Mouse (Mus musculus): Measurements from ENCODE around the gene Trap1. TPM values are rescaled to one million over a fixed set of nuclear protein-coding genes. Genes with fewer than 3 reads are reported as not detected.

The Trap1 gene
- polyA plus RNA-seq (2015; fragmentation: Nextera tagmentation; extraction: Ambion mirVana), result 76.4 and 84.2 TPM in 2 replicates

GRCm38 (mm10) chr16:4077384-4078061, at the start of gene Trap1:
Trap1 (minus strand) TSS chr16:4077827.

DNA sequence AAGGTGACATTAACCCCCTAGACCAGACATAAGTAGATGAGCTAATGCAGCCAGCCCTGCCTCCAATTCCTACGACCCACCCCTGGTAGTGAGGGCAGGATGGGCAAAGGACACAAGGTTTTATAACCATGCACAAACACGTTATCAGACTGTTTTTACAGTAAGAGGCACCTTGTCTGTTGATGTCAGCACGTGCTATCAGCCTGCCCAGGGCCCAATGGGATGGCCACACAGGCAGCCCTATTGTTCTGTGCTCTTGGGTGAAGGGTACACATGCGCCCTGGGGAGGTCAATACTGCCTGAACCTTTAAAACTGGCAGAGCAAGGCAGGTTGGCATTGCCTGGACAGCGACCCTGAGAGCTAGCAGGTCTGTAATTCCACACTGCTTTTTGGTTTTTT, 40.8 kb downstream of the Trap1 start, which contains the start of gene Dnase1:
Gene Dnase1 (plus strand): TSS at position 136 of the 400 bp plus-strand sequence.

GRCm38 (mm10) chr16:4003489-4004398, 73.9 kb downstream of the Trap1 start, which contains the start of gene Slx4:
Slx4 (minus strand) TSS chr16:4003770.

Small RNA genes lying within 50 kb of the gene (microRNA-seq; reads per million reads assigned to microRNA genes)
- gene Gm23413, result 0 reads per million in 2 experiments

Other genes starting within 250 kb of the Trap1 start
- gene Olfr15, start 246.9 kb downstream of the Trap1 start, polyA plus RNA-seq (2015; fragmentation: Nextera tagmentation; extraction: Ambion mirVana), result not detected in 2 replicates
- 0.96 and 1.1 TPM in 2 replicates for gene Zfp174, start 230.6 kb downstream of the Trap1 start, polyA plus RNA-seq (2015; fragmentation: Nextera tagmentation; extraction: Ambion mirVana)
- 19.8 and 24.8 TPM in 2 replicates for gene Naa60, start 205.5 kb downstream of the Trap1 start, polyA plus RNA-seq (2015; fragmentation: Nextera tagmentation; extraction: Ambion mirVana)
- gene Zfp597, start 193.3 kb downstream of the Trap1 start, polyA plus RNA-seq (2015; fragmentation: Nextera tagmentation; extraction: Ambion mirVana), result 3.2 and 3.9 TPM in 2 replicates
- gene Gm20695, start 193.2 kb downstream of the Trap1 start, polyA plus RNA-seq (2015; fragmentation: Nextera tagmentation; extraction: Ambion mirVana), result 0.69 and 1.2 TPM in 2 replicates
- 6.0 and 6.8 TPM in 2 replicates for gene 1700037C18Rik, start 169.1 kb downstream of the Trap1 start, polyA plus RNA-seq (2015; fragmentation: Nextera tagmentation; extraction: Ambion mirVana)
- 12.0 and 12.9 TPM in 2 replicates for gene Cluap1, start 169.0 kb downstream of the Trap1 start, polyA plus RNA-seq (2015; fragmentation: Nextera tagmentation; extraction: Ambion mirVana)
- 1.1 and 1.3 TPM in 2 replicates for gene Nlrc3, start 101.2 kb downstream of the Trap1 start, polyA plus RNA-seq (2015; fragmentation: Nextera tagmentation; extraction: Ambion mirVana)
- 3.8 and 5.2 TPM in 2 replicates for gene Slx4, start 74.1 kb downstream of the Trap1 start, polyA plus RNA-seq (2015; fragmentation: Nextera tagmentation; extraction: Ambion mirVana)
- gene Dnase1, start 40.9 kb downstream of the Trap1 start, polyA plus RNA-seq (2015; fragmentation: Nextera tagmentation; extraction: Ambion mirVana), result 0.69 and 1.3 TPM in 2 replicates
- gene Crebbp, start 136.2 kb upstream of the Trap1 start, polyA plus RNA-seq (2015; fragmentation: Nextera tagmentation; extraction: Ambion mirVana), result 15.6 and 16.7 TPM in 2 replicates

All from skeletal muscle tissue, postnatal 0 days (tissue).